19 mouse cellular contexts compared by ENCODE assay signal in the genomic region with DNA sequence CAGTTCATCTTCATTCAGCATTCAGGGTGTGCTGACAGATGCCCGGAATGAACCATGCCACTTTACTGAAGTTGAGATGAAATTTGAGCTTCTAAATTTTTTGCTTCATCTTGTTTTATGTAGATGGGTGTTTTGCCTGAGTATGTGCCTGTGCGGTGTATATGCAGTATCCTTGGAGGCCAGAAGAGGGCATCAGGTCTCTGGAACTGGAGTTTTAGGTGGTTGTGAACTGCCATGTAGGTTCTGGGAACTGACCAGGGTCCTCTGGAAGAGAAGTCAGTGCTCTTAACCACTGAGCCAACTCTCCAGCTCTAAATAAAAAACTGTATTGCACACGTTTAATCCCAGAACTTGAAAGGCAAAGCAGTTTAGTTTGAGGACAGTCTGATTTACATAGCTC. TPM values are rescaled to one million over a fixed set of nuclear protein-coding genes. Genes with fewer than 3 reads are reported as not detected.
DNase-seq lines count a peak whose midpoint lies in the region; ATAC-seq and TF ChIP-seq lines count a peak whose summit lies in the region.
"Had no signal": no experiment of that assay in that cellular context is flagged by ENCODE, and none has a peak within 500 bp of the region (broad histone marks: within the 10 kb centered on the region; RNA-seq: fewer than 3 reads in every experiment).

No protein-coding gene starts in this region.

- H3K9me3 ChIP-seq in hindbrain, postnatal 0 days (ENCODE audit: low read length) = no peaks in the 10 kb centered on the region
- no peaks in the 10 kb centered on the region for H3K9me3 ChIP-seq in hindbrain, embryonic 10.5 days
- no peaks in the 10 kb centered on the region for H3K9me3 ChIP-seq in liver, postnatal 0 days (ENCODE audit: low read length)
- H3K9me3 ChIP-seq in liver, embryonic 12.5 days (replicated peaks) = no peaks in the 10 kb centered on the region
- no peaks in the 10 kb centered on the region for H3K9me3 ChIP-seq in MEL (replicated peaks; ENCODE audit: insufficient read depth, low read length)
- H3K9me3 ChIP-seq: forebrain, embryonic 10.5 days; heart, embryonic 13.5 days; midbrain, embryonic 15.5 days had no signal

- peak; percentile 35 for TF ChIP-seq RAD21 in MEL (IDR thresholded peaks at IDR 0.05; ENCODE audit: low read depth, low read length)

- no peak for ATAC-seq in hindbrain, postnatal 0 days
- no peak for ATAC-seq in liver, postnatal 0 days
- ATAC-seq in liver, embryonic 12.5 days = no peak
- ATAC-seq: forebrain, postnatal 0 days; hindbrain, embryonic 16.5 days; midbrain, embryonic 15.5 days had no signal

- H3K4me3 ChIP-seq in hindbrain, postnatal 0 days (ENCODE audit: low read length) = no peak overlapping the region
- no peak overlapping the region for H3K4me3 ChIP-seq in hindbrain, embryonic 10.5 days
- H3K4me3 ChIP-seq in liver, postnatal 0 days (ENCODE audit: low read depth, low read length) = no peak overlapping the region
- H3K4me3 ChIP-seq in liver, embryonic 12.5 days = no peak overlapping the region
- peak overlapping the region; percentile 46 to 54; a peak in 3 of 4 replicates for H3K4me3 ChIP-seq in MEL (ENCODE audit: control insufficient read depth in 1 of 2, insufficient read depth in 1 of 2, low read depth in 2 of 2, low read length in 2 of 2)
- H3K4me3 ChIP-seq: forebrain, embryonic 10.5 days; heart, embryonic 13.5 days; limb, embryonic 13.5 days; midbrain, embryonic 15.5 days had no signal

- no peaks in the 10 kb centered on the region for H3K27me3 ChIP-seq in hindbrain, postnatal 0 days (ENCODE audit: insufficient read depth, low read length)
- H3K27me3 ChIP-seq in hindbrain, embryonic 10.5 days (ENCODE audit: insufficient read depth, poor library complexity, severe bottlenecking) = no peaks in the 10 kb centered on the region
- H3K27me3 ChIP-seq in liver, postnatal 0 days (ENCODE audit: insufficient read depth, low read length) = no peaks in the 10 kb centered on the region
- H3K27me3 ChIP-seq in liver, embryonic 12.5 days (replicated peaks) = no peaks in the 10 kb centered on the region
- no peaks in the 10 kb centered on the region for H3K27me3 ChIP-seq in MEL (ENCODE audit: control insufficient read depth in 1 of 2, insufficient read depth in 2 of 2, low read length in 2 of 2)
- H3K27me3 ChIP-seq: heart, embryonic 13.5 days; limb, embryonic 13.5 days; midbrain, embryonic 15.5 days had no signal

- H3K9ac ChIP-seq in hindbrain, postnatal 0 days (replicated peaks; ENCODE audit: low read length) = no peak overlapping the region
- no peak overlapping the region for H3K9ac ChIP-seq in liver, postnatal 0 days (replicated peaks)
- no peak overlapping the region for H3K9ac ChIP-seq in liver, embryonic 12.5 days
- no peak overlapping the region for H3K9ac ChIP-seq in MEL (ENCODE audit: control insufficient read depth, low read depth, low read length, poor library complexity, severe bottlenecking)
- H3K9ac ChIP-seq: forebrain, postnatal 0 days; heart, embryonic 13.5 days; limb, embryonic 13.5 days; midbrain, embryonic 15.5 days had no signal

- H3K79me2 ChIP-seq in MEL (ENCODE audit: control insufficient read depth, insufficient read depth, low read length, poor library complexity) = no peaks in the 10 kb centered on the region

- H3K36me3 ChIP-seq in hindbrain, postnatal 0 days (ENCODE audit: insufficient read depth, low read length) = peaks cover 10% of the 10 kb centered on the region; the same call in 1 of the 2 replicates
- H3K36me3 ChIP-seq in hindbrain, embryonic 10.5 days = peaks cover 9% of the 10 kb centered on the region
- no peaks in the 10 kb centered on the region for H3K36me3 ChIP-seq in liver, postnatal 0 days (replicated peaks; ENCODE audit: insufficient read depth, low read length)
- no peaks in the 10 kb centered on the region for H3K36me3 ChIP-seq in liver, embryonic 12.5 days
- no peaks in the 10 kb centered on the region; a peak in 1 of 4 replicates for H3K36me3 ChIP-seq in MEL (ENCODE audit: control insufficient read depth in 1 of 2, insufficient read depth in 2 of 2, low read length in 2 of 2)

- no peak for TF ChIP-seq POLR2A in MEL (IDR thresholded peaks at IDR 0.05; ENCODE audit: control insufficient read depth in 1 of 2, insufficient read depth in 1 of 2, low read depth in 1 of 2, low read length in 2 of 2, poor library complexity in 1 of 2)

- TF ChIP-seq CTCF in hindbrain, postnatal 0 days (IDR thresholded peaks at IDR 0.05; ENCODE audit: low read depth) = peak; percentile 35
- peak; percentile 49 for TF ChIP-seq CTCF in liver, postnatal 0 days (IDR thresholded peaks at IDR 0.05; ENCODE audit: low read depth)
- TF ChIP-seq CTCF in MEL (IDR thresholded peaks at IDR 0.05 in 2 of 3, conservative IDR thresholded peaks at IDR 0.05 in 1 of 3; ENCODE audit: control insufficient read depth in 1 of 3, insufficient read depth in 1 of 3, low read depth in 2 of 3, low read length in 3 of 3, poor library complexity in 1 of 3, severe bottlenecking in 1 of 3) = peak; percentile 56 to 61 (median 59)

- H3K4me1 ChIP-seq in hindbrain, postnatal 0 days (ENCODE audit: insufficient read depth, low read length) = no peaks in the 10 kb centered on the region
- no peaks in the 10 kb centered on the region for H3K4me1 ChIP-seq in hindbrain, embryonic 10.5 days (replicated peaks)
- peaks cover 3% of the 10 kb centered on the region; the same call in 1 of the 2 replicates for H3K4me1 ChIP-seq in liver, postnatal 0 days (ENCODE audit: insufficient read depth)
- no peaks in the 10 kb centered on the region for H3K4me1 ChIP-seq in liver, embryonic 12.5 days
- peaks cover 0 to 6% of the 10 kb centered on the region in 2 experiments; a peak in 1 of 4 replicates for H3K4me1 ChIP-seq in MEL (ENCODE audit: control insufficient read depth in 1 of 2, insufficient read depth in 2 of 2, low read length in 2 of 2)
- H3K4me1 ChIP-seq: forebrain, embryonic 10.5 days; heart, embryonic 13.5 days; limb, embryonic 13.5 days; midbrain, embryonic 15.5 days had no signal

- TF ChIP-seq EP300 in liver, postnatal 0 days (IDR thresholded peaks at IDR 0.05; ENCODE audit: low read depth) = no peak
- no peak for TF ChIP-seq EP300 in MEL (IDR thresholded peaks at IDR 0.05; ENCODE audit: low read depth in 1 of 2, low read length in 2 of 2)

- whole genome bisulfite sequencing in hindbrain, postnatal 0 days = 88% methylated on average over 3 of the region's 3 CpGs
- WGBS in hindbrain, embryonic 10.5 days = 87% methylated on average over 3 of the region's 3 CpGs
- WGBS in liver, postnatal 0 days (ENCODE audit: insufficient replicate concordance) = 89% methylated on average over 3 of the region's 3 CpGs
- 73% methylated on average over 3 of the region's 3 CpGs for WGBS in liver, embryonic 12.5 days (ENCODE audit: insufficient replicate concordance)

- DNase-seq in hindbrain, postnatal 0 days (ENCODE audit: low spot score) = no peak
- no peak for DNase-seq in hindbrain, embryonic 10.5 days (ENCODE audit: low spot score)
- DNase-seq in liver, postnatal 0 days = no peak
- DNase-seq in MEL (ENCODE audit: low read depth, low spot score) = peak; percentile 78
- DNase-seq in layer of hippocampus, adult 11-12 months (ENCODE audit: low spot score) = no peak
- no peak for DNase-seq in urinary bladder, adult 2 months (ENCODE audit: low spot score)
- DNase-seq: cerebellum, adult 8-10 months; forebrain, postnatal 0 days; heart, postnatal 4 days; kidney, adult 18-20 months; kidney, postnatal 36 days; lung, postnatal 10 days; thymus, postnatal 25 days had no signal

- H3K4me2 ChIP-seq in hindbrain, postnatal 0 days (ENCODE audit: low read depth, low read length) = no peak overlapping the region
- no peak overlapping the region for H3K4me2 ChIP-seq in liver, postnatal 0 days (ENCODE audit: low read depth, low read length)
- no peak overlapping the region for H3K4me2 ChIP-seq in liver, embryonic 12.5 days
- H3K4me2 ChIP-seq: heart, embryonic 13.5 days; limb, embryonic 13.5 days; midbrain, embryonic 15.5 days had no signal

- no peak overlapping the region for H3K27ac ChIP-seq in hindbrain, postnatal 0 days
- no peak overlapping the region for H3K27ac ChIP-seq in hindbrain, embryonic 10.5 days
- no peak overlapping the region for H3K27ac ChIP-seq in liver, postnatal 0 days (ENCODE audit: low read depth)
- no peak overlapping the region for H3K27ac ChIP-seq in liver, embryonic 12.5 days
- H3K27ac ChIP-seq in MEL (ENCODE audit: control insufficient read depth, low read depth, low read length) = no peak overlapping the region
- H3K27ac ChIP-seq: forebrain, embryonic 10.5 days; heart, embryonic 13.5 days; limb, embryonic 13.5 days; midbrain, embryonic 15.5 days had no signal

RNA-seq across cellular contexts. Expression of gene Zfp629, which starts 45.3 kb away (rescaled TPM):
- 36.2 and 40.0 TPM in 2 replicates for total RNA-seq in hindbrain, postnatal 0 days (2014; rRNA removed)
- 12.1 and 12.3 TPM in 2 replicates for polyA plus RNA-seq in hindbrain, postnatal 0 days (2015; fragmentation: Nextera tagmentation; extraction: Ambion mirVana)
- 34.5 and 36.7 TPM in 2 replicates for polyA plus RNA-seq in hindbrain, embryonic 10.5 days (2016; fragmentation: Nextera tagmentation; extraction: Ambion mirVana)
- 1.8 and 2.0 TPM in 2 replicates for polyA plus RNA-seq in liver, postnatal 0 days (2015; fragmentation: Nextera tagmentation; extraction: Ambion mirVana)
- polyA plus RNA-seq in liver, embryonic 12.5 days (2016; fragmentation: Nextera tagmentation; extraction: Ambion mirVana) = 3.3 and 3.8 TPM in 2 replicates
- total RNA-seq in MEL (2012; rRNA removed) = 9.4 and 12.6 TPM in 2 replicates
- 10 to 100 TPM in 1 of 2 experiments, not detected in 1; 10.8 TPM for polyA plus RNA-seq in MEL (2012; ENCODE audit: insufficient read depth in 1 of 2, insufficient read length in 2 of 2, low read depth in 1 of 2, low replicate concordance in 2 of 2, missing spikeins in 1 of 2)
- polyA plus RNA-seq in urinary bladder, adult 2 months (2012; rRNA removed) = 10.7 and 12.8 TPM in 2 replicates

RNA-seq across cellular contexts. Expression of gene Bcl7c, which starts 47.9 kb away (rescaled TPM):
- 86.8 and 105 TPM in 2 replicates for total RNA-seq in hindbrain, postnatal 0 days (2014; rRNA removed)
- polyA plus RNA-seq in hindbrain, postnatal 0 days (2015; fragmentation: Nextera tagmentation; extraction: Ambion mirVana) = 48.8 and 50.9 TPM in 2 replicates
- polyA plus RNA-seq in hindbrain, embryonic 10.5 days (2016; fragmentation: Nextera tagmentation; extraction: Ambion mirVana) = 55.9 and 56.6 TPM in 2 replicates
- 20.1 and 26.5 TPM in 2 replicates for polyA plus RNA-seq in liver, postnatal 0 days (2015; fragmentation: Nextera tagmentation; extraction: Ambion mirVana)
- polyA plus RNA-seq in liver, embryonic 12.5 days (2016; fragmentation: Nextera tagmentation; extraction: Ambion mirVana) = 40.6 and 43.6 TPM in 2 replicates
- 54.9 and 72.4 TPM in 2 replicates for total RNA-seq in MEL (2012; rRNA removed)
- 10 to 100 TPM in 1 of 2 experiments, not detected in 1; 98.4 TPM for polyA plus RNA-seq in MEL (2012; ENCODE audit: insufficient read depth in 1 of 2, insufficient read length in 2 of 2, low read depth in 1 of 2, low replicate concordance in 2 of 2, missing spikeins in 1 of 2)
- polyA plus RNA-seq in urinary bladder, adult 2 months (2012; rRNA removed) = 26.0 and 30.3 TPM in 2 replicates

RNA-seq across cellular contexts. Expression of gene Ctf1, which starts 51.7 kb away (rescaled TPM):
- 9.0 and 10.7 TPM in 2 replicates for total RNA-seq in hindbrain, postnatal 0 days (2014; rRNA removed)
- 3.8 and 4.0 TPM in 2 replicates for polyA plus RNA-seq in hindbrain, postnatal 0 days (2015; fragmentation: Nextera tagmentation; extraction: Ambion mirVana)
- 5.1 and 5.8 TPM in 2 replicates for polyA plus RNA-seq in hindbrain, embryonic 10.5 days (2016; fragmentation: Nextera tagmentation; extraction: Ambion mirVana)
- 7.9 and 10.0 TPM in 2 replicates for polyA plus RNA-seq in liver, postnatal 0 days (2015; fragmentation: Nextera tagmentation; extraction: Ambion mirVana)
- 3.6 and 4.6 TPM in 2 replicates for polyA plus RNA-seq in liver, embryonic 12.5 days (2016; fragmentation: Nextera tagmentation; extraction: Ambion mirVana)
- total RNA-seq in MEL (2012; rRNA removed) = 1.9 and 2.8 TPM in 2 replicates
- polyA plus RNA-seq in MEL (2012; ENCODE audit: insufficient read depth in 1 of 2, insufficient read length in 2 of 2, low read depth in 1 of 2, low replicate concordance in 2 of 2, missing spikeins in 1 of 2) = 1 to 10 TPM in 1 of 2 experiments, not detected in 1; 7.2 TPM
- 11.0 and 13.7 TPM in 2 replicates for polyA plus RNA-seq in urinary bladder, adult 2 months (2012; rRNA removed)

Comparison
In these comparisons a context has a peak if more than half of its experiments do, and no peak if none do; other contexts are left out.
1. H3K4me3 ChIP-seq: peak in MEL (2 of 2); none in hindbrain, postnatal 0 days (single experiment), hindbrain, embryonic 10.5 days (single experiment), liver, postnatal 0 days (single experiment) and liver, embryonic 12.5 days (single experiment).
2. Peak in every context shown above with its lines, with median percentiles within 50 percentile points of each other: CTCF ChIP-seq.